Mouse (Mus musculus): Measurements from ENCODE around the gene Rcor1. TPM values are rescaled to one million over a fixed set of nuclear protein-coding genes. Genes with fewer than 3 reads are reported as not detected.
A peak's percentile ranks its signal among the peaks of the same experiment; 100 is the strongest.

Gene Rcor1
- polyA plus RNA-seq, 1 experiment from 2014 or later: 18.2 TPM

GRCm38 (mm10) chr12:111137079-111137478 is 97.9 kb downstream of the Rcor1 start:
- no peak overlapping the region for H3K27ac ChIP-seq (ENCODE audit: low read depth, low read length)
- DNase-seq (ENCODE audit: low spot score) (no peak), ATAC-seq (replicated peaks; ENCODE audit: low FRiP score) (peak; percentile 69)
- 52% methylated on average over 2 of the region's 2 CpGs for WGBS
- no peak overlapping the region for H3K4me3 ChIP-seq (ENCODE audit: low read depth, low read length)
- H3K9me3 ChIP-seq (ENCODE audit: control insufficient read depth, low read length): no peaks in the 10 kb centered on the region
- no peak overlapping the region for H3K9ac ChIP-seq (ENCODE audit: low read depth, low read length)
- H3K4me2 ChIP-seq: no peak overlapping the region
- H3K36me3 ChIP-seq (ENCODE audit: control insufficient read depth, insufficient read depth, low read length): no peaks in the 10 kb centered on the region
- H3K27me3 ChIP-seq (replicated peaks; ENCODE audit: control insufficient read depth, insufficient read depth, low read length): no peaks in the 10 kb centered on the region
- H3K4me1 ChIP-seq (replicated peaks; ENCODE audit: control insufficient read depth, insufficient read depth, low read length): no peaks in the 10 kb centered on the region; the same call in 1 of the 2 replicates

GRCm38 (mm10) chr12:111143005-111143508 is 103.9 kb downstream of the Rcor1 start:
- Histone ChIP-seq H3K9ac (ENCODE audit: low read depth, low read length) (no peak overlapping the region), H3K36me3 (ENCODE audit: control insufficient read depth, insufficient read depth, low read length) (no peaks in the 10 kb centered on the region), H3K27me3 (replicated peaks; ENCODE audit: control insufficient read depth, insufficient read depth, low read length) (no peaks in the 10 kb centered on the region), H3K4me3 (ENCODE audit: low read depth, low read length) (no peak overlapping the region), H3K4me2 (no peak overlapping the region; the same call in 1 of the 2 replicates), H3K9me3 (ENCODE audit: control insufficient read depth, low read length) (no peaks in the 10 kb centered on the region), H3K4me1 (replicated peaks; ENCODE audit: control insufficient read depth, insufficient read depth, low read length) (peaks cover 4% of the 10 kb centered on the region; the same call in 1 of the 2 replicates), H3K27ac (ENCODE audit: low read depth, low read length) (no peak overlapping the region)
- no peak for DNase-seq (ENCODE audit: low spot score)
- ATAC-seq (replicated peaks; ENCODE audit: low FRiP score): no peak
- 29% methylated on average over 12 of the region's 12 CpGs for WGBS

- no peak for ATAC-seq (replicated peaks; ENCODE audit: low FRiP score)
- Histone ChIP-seq H3K27me3 (replicated peaks; ENCODE audit: control insufficient read depth, insufficient read depth, low read length) (no peaks in the 10 kb centered on the region), H3K4me2 (no peak overlapping the region)
These were observed 104.4 kb downstream of the Rcor1 start for GRCm38 (mm10) chr12:111143509-111144063.

GRCm38 (mm10) chr12:111144598-111144997 is 105.4 kb downstream of the Rcor1 start:
- Histone ChIP-seq H3K9ac (ENCODE audit: low read depth, low read length) (no peak overlapping the region), H3K27me3 (replicated peaks; ENCODE audit: control insufficient read depth, insufficient read depth, low read length) (no peaks in the 10 kb centered on the region), H3K9me3 (ENCODE audit: control insufficient read depth, low read length) (no peaks in the 10 kb centered on the region), H3K4me2 (no peak overlapping the region), H3K4me3 (ENCODE audit: low read depth, low read length) (no peak overlapping the region), H3K36me3 (ENCODE audit: control insufficient read depth, insufficient read depth, low read length) (no peaks in the 10 kb centered on the region), H3K4me1 (replicated peaks; ENCODE audit: control insufficient read depth, insufficient read depth, low read length) (peaks cover 4% of the 10 kb centered on the region; the same call in 1 of the 2 replicates), H3K27ac (ENCODE audit: low read depth, low read length) (no peak overlapping the region)
- 72% methylated on average over 2 of the region's 2 CpGs for WGBS
- ATAC-seq (replicated peaks; ENCODE audit: low FRiP score) (no peak), DNase-seq (ENCODE audit: low spot score) (no peak)

More at GRCm38 (mm10) chr12:111143509-111144063, 104.4 kb downstream of the Rcor1 start:
- WGBS: 74% methylated on average over 16 of the region's 16 CpGs
- H3K27ac ChIP-seq (ENCODE audit: low read depth, low read length): no peak overlapping the region
- H3K9ac ChIP-seq (ENCODE audit: low read depth, low read length): no peak overlapping the region
- no peak for DNase-seq (ENCODE audit: low spot score)
- no peak overlapping the region for H3K4me3 ChIP-seq (ENCODE audit: low read depth, low read length)
- no peaks in the 10 kb centered on the region for H3K9me3 ChIP-seq (ENCODE audit: control insufficient read depth, low read length)
- no peaks in the 10 kb centered on the region for H3K36me3 ChIP-seq (ENCODE audit: control insufficient read depth, insufficient read depth, low read length)
- H3K4me1 ChIP-seq (replicated peaks; ENCODE audit: control insufficient read depth, insufficient read depth, low read length): peaks cover 4% of the 10 kb centered on the region; the same call in 1 of the 2 replicates

DNA sequence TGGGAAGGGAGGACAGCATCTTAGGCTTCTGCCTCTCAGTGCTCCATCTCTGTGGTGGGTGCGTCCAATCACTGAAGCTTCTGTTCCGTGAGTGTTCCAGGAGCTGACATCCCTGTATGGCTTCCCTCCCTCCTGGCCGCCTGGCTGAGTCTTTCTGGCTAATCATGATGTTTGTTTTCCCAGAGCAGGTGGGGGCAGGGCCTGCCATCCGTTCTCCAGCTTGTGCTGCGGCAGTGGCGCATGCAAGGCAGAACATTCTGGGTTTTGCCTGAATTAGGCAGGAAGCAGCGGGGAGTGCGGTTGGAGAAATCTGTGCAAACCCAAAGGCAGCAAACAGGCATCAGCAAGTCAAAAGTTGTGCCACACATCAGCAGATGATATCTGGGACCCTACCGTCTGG is 106.1 kb downstream of the Rcor1 start:
- Histone ChIP-seq H3K4me2 (no peak overlapping the region), H3K4me1 (replicated peaks; ENCODE audit: control insufficient read depth, insufficient read depth, low read length) (peaks cover 10% of the 10 kb centered on the region), H3K36me3 (ENCODE audit: control insufficient read depth, insufficient read depth, low read length) (no peaks in the 10 kb centered on the region), H3K27ac (ENCODE audit: low read depth, low read length) (no peak overlapping the region), H3K9ac (ENCODE audit: low read depth, low read length) (no peak overlapping the region), H3K4me3 (ENCODE audit: low read depth, low read length) (no peak overlapping the region), H3K27me3 (replicated peaks; ENCODE audit: control insufficient read depth, insufficient read depth, low read length) (no peaks in the 10 kb centered on the region), H3K9me3 (ENCODE audit: control insufficient read depth, low read length) (no peaks in the 10 kb centered on the region)
- 51% methylated on average over 9 of the region's 9 CpGs for WGBS
- ATAC-seq (replicated peaks; ENCODE audit: low FRiP score) (no peak), DNase-seq (ENCODE audit: low spot score) (no peak)

DNA sequence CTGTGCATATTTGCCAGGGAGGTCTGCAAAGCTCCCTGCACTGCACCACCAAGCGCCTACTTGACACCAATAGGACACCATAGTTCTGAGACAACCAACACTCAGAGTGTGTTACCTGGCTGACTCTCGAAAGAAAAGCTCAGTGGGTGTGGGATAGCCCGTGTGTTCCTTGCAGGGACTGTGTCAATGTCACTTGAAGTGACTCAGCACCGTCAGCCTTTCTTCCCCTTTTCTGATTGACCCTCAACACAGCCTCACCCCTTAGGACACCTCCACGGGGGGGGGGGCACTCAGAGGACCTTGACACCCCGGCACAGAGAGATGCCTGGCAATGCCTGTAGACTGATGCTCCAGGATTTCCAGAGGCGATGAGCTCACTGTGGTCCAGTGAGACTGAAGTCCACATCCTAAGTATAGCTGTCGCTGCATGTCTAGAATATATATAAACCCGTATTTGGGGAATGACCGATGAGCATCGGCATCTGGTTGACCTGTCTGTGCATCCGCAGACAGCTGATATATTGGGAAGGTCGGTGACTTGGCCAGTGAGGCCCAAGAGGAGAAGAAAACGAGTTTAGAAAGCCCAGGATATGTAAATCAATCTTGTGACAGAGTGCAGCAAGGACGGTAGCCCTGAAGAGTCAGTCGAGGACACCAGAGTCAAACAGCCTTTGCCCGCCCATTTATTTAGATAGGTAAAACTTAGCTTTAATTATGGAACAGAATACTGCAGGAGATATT is 110.5 kb downstream of the Rcor1 start:
- H3K27me3 ChIP-seq (replicated peaks; ENCODE audit: control insufficient read depth, insufficient read depth, low read length): no peaks in the 10 kb centered on the region
- WGBS: 55% methylated on average over 17 of the region's 17 CpGs
- no peaks in the 10 kb centered on the region for H3K9me3 ChIP-seq (ENCODE audit: control insufficient read depth, low read length)
- DNase-seq (ENCODE audit: low spot score) (no peak), ATAC-seq (replicated peaks; ENCODE audit: low FRiP score) (no peak)
- peak overlapping the region; percentile 21 for H3K4me2 ChIP-seq
- H3K36me3 ChIP-seq (ENCODE audit: control insufficient read depth, insufficient read depth, low read length): no peaks in the 10 kb centered on the region
- peaks cover 26% of the 10 kb centered on the region for H3K4me1 ChIP-seq (replicated peaks; ENCODE audit: control insufficient read depth, insufficient read depth, low read length)
- H3K4me3 ChIP-seq (ENCODE audit: low read depth, low read length): no peak overlapping the region
- H3K9ac ChIP-seq (ENCODE audit: low read depth, low read length): no peak overlapping the region
- no peak overlapping the region for H3K27ac ChIP-seq (ENCODE audit: low read depth, low read length)

DNA sequence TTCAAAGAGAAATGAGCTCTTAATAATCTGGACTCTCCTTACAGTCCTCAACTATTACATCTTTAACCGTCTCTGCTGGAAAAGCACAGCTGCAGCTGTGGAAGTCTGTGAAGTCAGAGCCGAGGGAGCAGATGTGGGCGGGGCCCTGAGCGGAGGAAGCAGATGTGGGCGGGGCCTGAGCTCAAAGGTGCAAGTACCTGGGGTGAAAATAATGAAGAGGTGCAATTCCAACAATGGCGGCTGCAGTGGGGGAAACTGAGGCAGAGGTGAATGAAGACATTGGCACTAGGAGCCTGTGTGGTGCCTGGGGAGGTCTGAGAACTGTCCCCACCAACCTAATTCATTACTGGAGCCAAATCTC is 111.1 kb downstream of the Rcor1 start:
- no peaks in the 10 kb centered on the region for H3K36me3 ChIP-seq (ENCODE audit: control insufficient read depth, insufficient read depth, low read length)
- 7% methylated on average over 6 of the region's 6 CpGs for WGBS
- peak overlapping the region; percentile 21 for H3K4me2 ChIP-seq
- DNase-seq (ENCODE audit: low spot score) (no peak), ATAC-seq (replicated peaks; ENCODE audit: low FRiP score) (no peak)
- no peak overlapping the region for H3K9ac ChIP-seq (ENCODE audit: low read depth, low read length)
- no peaks in the 10 kb centered on the region for H3K27me3 ChIP-seq (replicated peaks; ENCODE audit: control insufficient read depth, insufficient read depth, low read length)
- peaks cover 23% of the 10 kb centered on the region for H3K4me1 ChIP-seq (replicated peaks; ENCODE audit: control insufficient read depth, insufficient read depth, low read length)
- no peaks in the 10 kb centered on the region for H3K9me3 ChIP-seq (ENCODE audit: control insufficient read depth, low read length)
- no peak overlapping the region for H3K27ac ChIP-seq (ENCODE audit: low read depth, low read length)
- no peak overlapping the region for H3K4me3 ChIP-seq (ENCODE audit: low read depth, low read length)

GRCm38 (mm10) chr12:111151422-111152156 is 112.4 kb downstream of the Rcor1 start:
- Histone ChIP-seq H3K27ac (ENCODE audit: low read depth, low read length) (peak overlapping the region; percentile 28), H3K4me3 (ENCODE audit: low read depth, low read length) (no peak overlapping the region), H3K4me2 (peak overlapping the region; percentile 8), H3K27me3 (replicated peaks; ENCODE audit: control insufficient read depth, insufficient read depth, low read length) (no peaks in the 10 kb centered on the region), H3K9ac (ENCODE audit: low read depth, low read length) (peak overlapping the region; percentile 7; the same call in 1 of the 2 replicates), H3K36me3 (ENCODE audit: control insufficient read depth, insufficient read depth, low read length) (no peaks in the 10 kb centered on the region), H3K9me3 (ENCODE audit: control insufficient read depth, low read length) (no peaks in the 10 kb centered on the region), H3K4me1 (replicated peaks; ENCODE audit: control insufficient read depth, insufficient read depth, low read length) (peaks cover 23% of the 10 kb centered on the region)
- WGBS: 62% methylated on average over 5 of the region's 5 CpGs
- DNase-seq (ENCODE audit: low spot score) (no peak), ATAC-seq (replicated peaks; ENCODE audit: low FRiP score) (peak; percentile 95)
